Mouse (Mus musculus) ES-Bruce4 (cell line): ENCODE results near the gene Pkn2. TPM values are rescaled to one million over a fixed set of nuclear protein-coding genes. Genes with fewer than 3 reads are reported as not detected.

Experiments
- H3K27ac ChIP-seq: 2 replicates; pipeline ENCODE4 v1.5.1; 2012; ENCODE audit warnings: low read length, inconsistent platforms; ENCODE audit not compliant: insufficient read depth
- H3K27me3 ChIP-seq: 2 replicates; pipeline ENCODE4 v1.6.1; 2012; ENCODE audit warnings: mild to moderate bottlenecking, low read length, inconsistent platforms; ENCODE audit not compliant: control insufficient read depth, poor library complexity, insufficient read depth, severe bottlenecking
- H3K36me3 ChIP-seq: 2 replicates; pipeline ENCODE4 v1.6.1; 2012; ENCODE audit warnings: inconsistent platforms, mild to moderate bottlenecking, low read length, moderate library complexity; ENCODE audit not compliant: control insufficient read depth, poor library complexity, insufficient read depth, severe bottlenecking
- H3K4me1 ChIP-seq: one replicate; pipeline ENCODE4 v1.8.1; 2011; ENCODE audit warnings: low read length; ENCODE audit not compliant: control insufficient read depth, insufficient read depth
- H3K4me3 ChIP-seq: 2 replicates; pipeline ENCODE4 v1.5.1; 2011; ENCODE audit warnings: low read depth, mild to moderate bottlenecking, low read length
- H3K9ac ChIP-seq: 2 replicates; pipeline ENCODE4 v1.6.1; 2012; ENCODE audit warnings: low read depth, mild to moderate bottlenecking, inconsistent platforms; ENCODE audit not compliant: poor library complexity, severe bottlenecking
- H3K9me3 ChIP-seq: replicated peaks from 2 replicates; pipeline ENCODE4 v1.6.1; 2012; ENCODE audit warnings: mild to moderate bottlenecking, low read length, inconsistent platforms; ENCODE audit not compliant: control insufficient read depth, poor library complexity, insufficient read depth, severe bottlenecking
- CTCF ChIP-seq: IDR thresholded peaks from one replicate; pipeline ENCODE4 v1.8.1; 2011; ENCODE audit warnings: low read depth, low read length
- EP300 ChIP-seq: IDR thresholded peaks from 2 replicates; pipeline ENCODE4 v1.6.1; 2011; ENCODE audit warnings: low read depth, low read length; ENCODE audit not compliant: insufficient read depth
- POLR2A ChIP-seq: IDR thresholded peaks from one replicate; pipeline ENCODE4 v1.8.1; 2011; ENCODE audit warnings: low read length; ENCODE audit not compliant: insufficient read depth
- polyA plus RNA-seq: library from polyadenylated mRNA; stranded (reverse); fragments of >200 nt; gene quantifications from 2 replicates; pipeline ENCODE4 v1.2.4, GENCODE M21; 2011; ENCODE audit warnings: low read depth; ENCODE audit not compliant: missing spikeins, insufficient read depth, insufficient read length

Gene Pkn2
- polyA plus RNA-seq, 1 experiment, result 108 TPM

GRCm38 (mm10) chr3:142884594-142884993 is 2.8 kb upstream of the Pkn2 start:
- Histone ChIP-seq H3K27ac (no peak overlapping the region), H3K9ac (no peak overlapping the region), H3K36me3 (no peaks in the 10 kb centered on the region), H3K9me3 (no peaks in the 10 kb centered on the region), H3K4me3 (no peak overlapping the region), H3K27me3 (no peaks in the 10 kb centered on the region), H3K4me1 (no peaks in the 10 kb centered on the region)
- no peak for TF ChIP-seq EP300
- TF ChIP-seq POLR2A, result no peak
- TF ChIP-seq CTCF, result no peak

- Histone ChIP-seq H3K4me3 (peak overlapping the region; percentile 91), H3K9me3 (no peaks in the 10 kb centered on the region), H3K4me1 (no peaks in the 10 kb centered on the region), H3K9ac (peak overlapping the region; percentile 99), H3K27me3 (no peaks in the 10 kb centered on the region), H3K36me3 (no peaks in the 10 kb centered on the region), H3K27ac (peak overlapping the region; percentile 78)
- TF ChIP-seq CTCF, result no peak
- TF ChIP-seq EP300, result no peak
- TF ChIP-seq POLR2A, result no peak
These were observed 274 bp downstream of the Pkn2 start for GRCm38 (mm10) chr3:142881589-142881871.

GRCm38 (mm10) chr3:142880790-142881588 is 815 bp downstream of the Pkn2 start:
- Histone ChIP-seq H3K4me1 (no peaks in the 10 kb centered on the region), H3K27me3 (no peaks in the 10 kb centered on the region), H3K27ac (peak overlapping the region; percentile 84), H3K9me3 (no peaks in the 10 kb centered on the region), H3K36me3 (no peaks in the 10 kb centered on the region), H3K9ac (peak overlapping the region; percentile 99), H3K4me3 (peak overlapping the region; percentile 91)
- TF ChIP-seq EP300 (no peak), POLR2A (no peak), CTCF (no peak)

GRCm38 (mm10) chr3:142863236-142863635 is 18.6 kb downstream of the Pkn2 start:
- Histone ChIP-seq H3K9ac (no peak overlapping the region), H3K36me3 (no peaks in the 10 kb centered on the region), H3K27me3 (no peaks in the 10 kb centered on the region), H3K4me1 (no peaks in the 10 kb centered on the region), H3K4me3 (no peak overlapping the region), H3K9me3 (no peaks in the 10 kb centered on the region; the same call in 1 of the 2 replicates), H3K27ac (no peak overlapping the region)
- TF ChIP-seq EP300 (no peak), POLR2A (no peak), CTCF (no peak)

DNA sequence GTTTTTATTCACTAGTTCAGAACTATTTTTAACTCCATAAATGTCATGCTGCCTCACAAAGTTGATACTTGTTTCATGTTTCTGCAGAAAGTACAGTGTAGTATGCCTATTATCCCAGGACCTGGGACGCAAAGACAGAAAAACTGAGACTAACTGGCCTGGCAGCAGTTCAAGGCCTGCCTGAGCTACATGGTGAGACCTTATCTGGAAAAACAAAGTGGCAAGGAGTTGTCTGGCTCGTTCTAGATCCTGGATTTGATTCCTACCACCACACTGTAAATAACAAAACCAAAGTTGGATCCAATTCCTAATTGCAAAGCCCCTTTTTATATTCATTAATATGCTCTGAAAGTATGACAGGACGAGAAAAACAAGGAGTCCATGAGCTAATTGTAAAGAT is 25.0 kb downstream of the Pkn2 start:
- H3K27me3 ChIP-seq, result no peaks in the 10 kb centered on the region
- no peaks in the 10 kb centered on the region; the same call in 1 of the 2 replicates for H3K9me3 ChIP-seq
- H3K27ac ChIP-seq, result no peak overlapping the region
- no peaks in the 10 kb centered on the region; the same call in 1 of the 2 replicates for H3K36me3 ChIP-seq
- no peaks in the 10 kb centered on the region for H3K4me1 ChIP-seq
- no peak overlapping the region for H3K4me3 ChIP-seq
- no peak overlapping the region for H3K9ac ChIP-seq
- no peak for TF ChIP-seq CTCF
- no peak for TF ChIP-seq POLR2A

DNA sequence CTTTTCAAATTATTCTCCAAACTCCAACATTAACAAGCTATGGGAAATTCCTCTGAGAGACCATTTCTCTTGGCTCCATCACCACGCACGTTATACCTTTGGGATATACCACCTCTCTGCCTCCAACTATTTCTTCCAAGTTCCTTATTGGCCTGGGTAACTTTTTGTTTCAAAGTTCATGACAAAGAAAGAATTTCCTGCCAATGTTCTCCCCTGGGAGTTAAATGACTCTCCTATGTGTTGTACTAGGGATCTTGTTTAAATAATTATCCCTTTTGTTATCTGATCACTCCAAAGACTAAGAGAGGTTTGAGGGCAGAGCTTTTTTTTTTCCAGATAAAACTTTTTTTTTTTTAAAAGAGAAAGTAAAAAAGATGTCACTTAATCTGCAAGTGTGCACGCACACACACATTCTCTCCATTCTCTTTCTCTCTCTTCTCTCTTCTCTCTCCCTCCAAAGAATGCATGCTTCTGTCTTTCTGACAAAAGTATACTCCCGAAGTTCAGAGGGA is 25.8 kb downstream of the Pkn2 start:
- Histone ChIP-seq H3K4me3 (no peak overlapping the region), H3K36me3 (no peaks in the 10 kb centered on the region; the same call in 1 of the 2 replicates), H3K27ac (no peak overlapping the region), H3K4me1 (no peaks in the 10 kb centered on the region), H3K9ac (no peak overlapping the region), H3K9me3 (no peaks in the 10 kb centered on the region), H3K27me3 (no peaks in the 10 kb centered on the region)
- TF ChIP-seq CTCF (no peak), POLR2A (no peak), EP300 (no peak)
